ENCODE assay signal across 20 mouse cellular contexts in the genomic region with DNA sequence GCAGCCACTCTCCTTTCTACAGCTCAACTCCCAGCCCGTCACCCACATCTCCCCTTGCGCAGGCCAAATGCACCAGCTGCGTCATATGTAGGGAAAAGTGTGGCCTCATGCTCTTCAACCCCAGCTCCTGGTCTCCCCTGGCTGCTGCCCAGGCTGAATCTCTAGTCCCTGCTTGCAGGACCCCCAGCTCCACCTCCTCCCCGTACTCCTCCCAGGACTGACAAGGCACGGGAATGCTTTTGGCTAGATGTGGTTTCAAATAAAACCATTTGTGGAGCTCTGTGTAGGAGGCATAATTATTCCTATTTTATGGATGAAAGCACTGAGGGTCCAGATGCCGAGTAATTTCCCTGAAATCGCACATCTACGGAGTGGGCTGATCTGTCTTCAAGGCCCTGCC. TPM values are rescaled to one million over a fixed set of nuclear protein-coding genes. Genes with fewer than 3 reads are reported as not detected.
DNase-seq lines count a peak whose midpoint lies in the region; ATAC-seq lines count a peak whose summit lies in the region.
"Had no signal": no experiment of that assay in that cellular context is flagged by ENCODE, and none has a peak within 500 bp of the region (broad histone marks: within the 10 kb centered on the region; RNA-seq: fewer than 3 reads in every experiment).

No protein-coding gene starts in this region.

- ATAC-seq in erythroblast, adult 5-6 weeks (replicated peaks; ENCODE audit: low FRiP score, poor library complexity, severe bottlenecking): no peak
- ATAC-seq: liver, postnatal 0 days; lung, postnatal 0 days; midbrain, embryonic 16.5 days had no signal

- peak; percentile 55 to 65 for DNase-seq in frontal cortex, adult 2 months (ENCODE audit: extremely low spot score in 1 of 2, low spot score in 1 of 2)
- DNase-seq in frontal cortex, postnatal 10 days (ENCODE audit: low spot score in 2 of 2): no peak
- peak; percentile 57 to 70 for DNase-seq in left cerebral cortex, postnatal 36 days (ENCODE audit: low spot score in 2 of 2)
- no peak for DNase-seq in left cerebral cortex, postnatal 10 days (ENCODE audit: extremely low spot score in 1 of 2, low spot score in 2 of 2)
- DNase-seq in layer of hippocampus, adult 8-10 months (ENCODE audit: low spot score in 2 of 2): peak; percentile 51 to 53
- DNase-seq in telencephalon, adult 2 months (ENCODE audit: low read depth, low spot score): peak; percentile 81
- DNase-seq in adrenal gland, postnatal 4 days (ENCODE audit: low spot score in 2 of 2): no peak
- DNase-seq: adrenal gland, postnatal 14 days; cerebellum, adult 18-20 months; cerebellum, postnatal 14 days; gastrocnemius, postnatal 25 days; heart, adult 18-20 months; heart, postnatal 10 days; kidney, adult 11 months; liver, postnatal 0 days had no signal

- intact Hi-C loops in left cerebral cortex, postnatal 36 days (cut with DNase I): loop anchor here (5.0 kb wide), 3 partner anchors 40 to 175 kb away; no protein-coding TSS in a partner anchor
- intact Hi-C loops in left cerebral cortex, postnatal 10 days (cut with DNase I): no loop called here

RNA-seq across cellular contexts. Expression of a gene that starts 37.5 kb away (rescaled TPM):
- polyA plus RNA-seq in frontal cortex, adult 2 months (2012; rRNA removed): 81.3 and 89.0 TPM in 2 replicates
- 100 to 1,000 TPM; 222 to 250 TPM for total RNA-seq in left cerebral cortex, postnatal 36 days (2021)
- total RNA-seq in left cerebral cortex, postnatal 10 days (2021): 100 to 1,000 TPM; 164 to 171 TPM
- 100 to 1,000 TPM; 205 to 269 (median 234) TPM for total RNA-seq in layer of hippocampus, adult 8-10 months (2022)
- not detected in 2 replicates for total RNA-seq in erythroblast, adult 5-6 weeks (2015; ENCODE audit: low replicate concordance)
- not detected in 2 replicates for total RNA-seq in erythroblast, adult 5-6 weeks (2017; ENCODE audit: low replicate concordance)
- total RNA-seq in adrenal gland, postnatal 4 days (2021): 10 to 100 TPM; 10.9 to 13.6 TPM
- total RNA-seq: heart, adult 18-20 months had no signal
- polyA plus RNA-seq: erythroblast, embryonic 14.5 days; myocyte had no signal

Comparison
In these comparisons a context has a peak if more than half of its experiments do, and no peak if none do; other contexts are left out.
1. DNase-seq: peak in frontal cortex, adult 2 months (2 of 2), left cerebral cortex, postnatal 36 days (2 of 2), layer of hippocampus, adult 8-10 months (2 of 2) and telencephalon, adult 2 months (single experiment); none in frontal cortex, postnatal 10 days (0 of 2), left cerebral cortex, postnatal 10 days (0 of 2) and adrenal gland, postnatal 4 days (0 of 2).
2. RNA of a gene that starts 37.5 kb away (total RNA-seq): 222 to 250 TPM in left cerebral cortex, postnatal 36 days, 205 to 269 TPM in layer of hippocampus, adult 8-10 months, 164 to 171 TPM in left cerebral cortex, postnatal 10 days and 10.9 to 13.6 TPM in adrenal gland, postnatal 4 days; not detected in erythroblast, adult 5-6 weeks; every median in the first group is over 10 times any median in the second.